Mouse (Mus musculus) frontal cortex, adult 2 months (tissue): ENCODE data around the gene Dst. TPM values are rescaled to one million over a fixed set of nuclear protein-coding genes. Genes with fewer than 3 reads are reported as not detected.

Source experiments
- DNase-seq, 2 experiments: peaks; one replicate each; pipeline ENCODE4 v3.0.0; 2022; ENCODE audit warnings: low spot score in 1 of 2; ENCODE audit errors: extremely low spot score in 1 of 2
- polyA plus RNA-seq: library from polyadenylated mRNA; depleted of rRNA; stranded (reverse); fragments of >200 nt; gene quantifications from 2 replicates; pipeline ENCODE4 v1.2.3, GENCODE M21; 2012

Dst gene
- polyA plus RNA-seq, 1 experiment: 80.9 TPM

GRCm38 (mm10) chr1:34158822-34159221 is 250.8 kb downstream of the Dst start:
- no peak for DNase-seq

DNA sequence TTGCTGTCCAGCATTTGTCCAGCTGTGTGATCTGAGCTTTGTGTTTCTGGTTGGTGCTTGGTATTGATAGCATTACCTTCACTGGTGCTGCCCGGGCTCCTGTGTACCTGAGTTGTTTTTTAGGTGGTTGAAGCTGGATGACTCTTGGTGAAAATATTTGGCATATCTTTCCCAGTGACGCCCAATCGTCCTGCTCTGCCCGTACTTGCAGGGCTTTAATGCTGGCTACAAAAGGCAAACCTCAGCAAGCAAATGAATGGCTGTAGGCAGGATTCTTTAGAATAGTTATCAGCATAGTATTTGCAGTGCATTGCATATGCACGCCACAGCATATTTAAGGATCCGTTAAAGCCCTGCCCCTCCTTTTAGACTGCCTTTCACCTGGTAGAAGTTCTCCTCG is 251.9 kb downstream of the Dst start:
- DNase-seq: no peak

DNA sequence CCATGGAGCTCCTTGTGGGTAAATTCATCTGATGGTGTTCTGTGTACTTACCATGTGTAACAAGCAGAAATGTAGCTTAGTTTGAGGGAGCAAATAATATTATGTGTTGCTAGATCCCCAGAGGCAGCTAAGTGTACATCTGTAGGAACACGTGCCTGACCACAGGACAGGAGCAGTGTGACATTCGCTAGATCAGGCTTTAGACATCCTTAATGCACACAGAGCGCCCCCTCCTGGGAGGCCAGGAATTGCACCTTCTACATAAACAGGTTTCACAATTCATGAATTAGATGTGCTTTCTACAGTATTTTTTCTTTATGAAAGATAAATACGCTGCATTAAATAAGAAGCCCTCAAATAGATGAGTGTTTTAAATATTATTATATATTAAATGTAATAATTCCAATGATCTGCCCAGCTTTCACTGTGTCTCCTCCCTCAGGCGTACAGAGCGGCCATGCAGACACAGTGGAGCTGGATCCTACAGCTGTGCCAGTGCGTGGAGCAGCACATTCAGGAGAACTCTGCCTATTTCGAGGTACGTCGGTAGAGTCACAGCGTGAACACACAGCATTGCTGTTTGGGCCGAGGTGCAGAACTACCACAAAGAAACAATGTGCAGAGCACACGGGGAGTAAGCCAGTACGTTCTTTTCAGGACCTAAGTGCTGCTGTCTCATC is 256.7 kb downstream of the Dst start:
- DNase-seq: peak; percentile 79 to 96

DNA sequence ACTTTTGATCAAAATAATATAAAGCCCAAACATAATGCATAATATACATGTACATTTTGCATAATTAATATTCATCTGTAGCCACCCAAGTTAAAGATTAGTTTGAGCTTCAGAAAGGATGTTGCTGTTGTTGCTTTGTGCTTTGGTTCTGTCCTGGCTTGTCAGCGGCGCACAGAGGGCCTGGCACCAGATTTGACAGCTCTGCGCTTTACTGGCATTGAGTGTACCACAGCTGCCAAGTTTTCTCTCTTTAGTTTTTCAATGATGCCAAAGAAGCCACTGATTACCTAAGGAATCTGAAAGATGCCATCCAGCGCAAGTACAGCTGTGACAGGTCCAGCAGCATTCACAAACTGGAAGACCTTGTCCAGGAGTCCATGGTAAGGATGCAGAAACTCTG is 257.9 kb downstream of the Dst start:
- DNase-seq: no peak

- DNase-seq: peak in 1 of 2 experiments; percentile 42
Observed at GRCm38 (mm10) chr1:34167151-34168057, 259.4 kb downstream of the Dst start.

DNA sequence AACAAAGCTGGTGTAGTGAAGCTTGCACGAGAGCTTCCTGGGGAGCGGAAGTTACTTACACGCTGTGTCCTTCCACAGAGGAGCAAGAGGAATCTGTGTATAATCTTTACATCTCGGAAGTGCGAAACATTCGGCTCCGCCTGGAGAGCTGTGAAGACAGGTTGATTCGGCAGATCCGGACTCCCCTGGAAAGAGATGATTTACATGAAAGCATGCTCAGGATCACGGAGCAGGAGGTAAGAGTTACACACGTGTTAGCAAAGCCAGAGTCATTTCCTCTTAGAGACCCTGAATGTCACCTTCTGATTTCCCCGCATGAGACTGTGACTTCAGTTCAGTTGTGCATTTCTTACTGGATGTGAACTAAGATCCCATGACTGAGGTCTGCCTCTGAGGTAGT is 261.1 kb downstream of the Dst start:
- DNase-seq: no peak

DNA sequence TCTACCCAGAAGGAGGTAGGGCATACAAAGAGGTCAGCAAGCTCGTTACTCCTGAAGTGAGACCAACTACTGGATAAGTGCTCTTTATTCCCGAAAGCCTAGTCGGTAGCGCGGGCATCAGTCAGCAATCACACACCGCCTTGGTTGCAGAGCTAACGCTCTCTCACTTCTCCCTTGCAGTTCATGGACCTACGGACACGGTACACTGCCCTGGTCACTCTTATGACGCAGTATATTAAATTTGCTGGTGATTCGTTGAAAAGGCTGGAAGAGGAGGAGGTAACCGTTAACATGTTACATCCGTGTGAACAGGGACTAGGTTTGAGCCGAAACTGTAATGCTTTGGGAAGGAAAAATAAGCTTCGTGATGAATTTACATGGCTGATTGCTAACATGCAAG is 266.5 kb downstream of the Dst start:
- no peak for DNase-seq

DNA sequence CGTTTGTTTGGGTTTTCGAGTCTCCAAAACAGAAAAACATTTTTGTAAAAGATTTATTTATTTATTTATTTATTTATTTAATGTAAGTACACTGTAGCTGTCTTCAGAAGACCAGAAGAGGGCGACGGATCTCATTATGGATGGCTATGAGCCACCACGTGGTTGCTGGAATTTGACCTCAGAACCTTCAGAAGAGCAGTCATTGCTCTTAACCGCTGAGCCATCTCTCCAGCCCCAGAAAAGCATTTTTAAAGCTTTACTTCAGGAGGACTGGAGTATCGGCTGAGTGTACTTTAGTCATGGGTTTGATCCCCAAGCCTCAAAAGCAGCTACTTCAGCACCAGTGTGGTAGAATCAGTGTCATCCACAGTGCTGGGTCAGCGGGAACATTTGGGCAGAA is 266.9 kb downstream of the Dst start:
- DNase-seq: no peak

DNA sequence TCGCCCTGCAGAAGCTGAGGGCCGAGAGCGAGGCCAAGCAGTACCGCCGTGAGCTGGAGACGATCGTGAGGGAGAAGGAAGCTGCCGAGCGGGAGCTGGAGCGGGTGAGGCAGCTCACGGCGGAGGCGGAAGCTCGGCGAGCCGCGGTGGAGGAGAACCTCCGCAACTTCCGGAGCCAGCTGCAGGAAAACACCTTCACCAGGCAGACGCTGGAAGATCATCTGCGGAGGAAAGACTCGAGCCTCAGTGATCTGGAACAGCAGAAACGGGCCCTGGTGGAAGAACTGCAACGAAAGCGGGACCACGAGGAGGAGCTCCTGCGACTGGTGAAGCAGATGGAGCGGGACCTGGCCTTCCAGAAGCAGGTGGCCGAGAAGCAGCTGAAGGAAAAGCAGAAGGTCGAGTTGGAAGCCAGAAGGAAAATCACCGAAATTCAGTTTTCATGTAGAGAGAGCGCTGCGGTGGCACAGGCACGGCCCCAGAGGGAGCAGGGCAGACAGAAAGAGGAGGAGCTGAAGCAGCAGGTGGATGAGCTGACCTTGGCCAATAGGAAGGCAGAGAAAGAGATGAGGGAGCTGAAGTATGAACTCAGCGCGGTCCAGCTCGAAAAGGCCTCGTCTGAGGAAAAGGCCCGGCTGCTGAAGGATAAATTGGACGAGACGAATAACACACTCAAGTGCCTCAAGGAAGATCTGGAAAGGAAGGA is 270.1 kb downstream of the Dst start:
- DNase-seq: no peak

DNA sequence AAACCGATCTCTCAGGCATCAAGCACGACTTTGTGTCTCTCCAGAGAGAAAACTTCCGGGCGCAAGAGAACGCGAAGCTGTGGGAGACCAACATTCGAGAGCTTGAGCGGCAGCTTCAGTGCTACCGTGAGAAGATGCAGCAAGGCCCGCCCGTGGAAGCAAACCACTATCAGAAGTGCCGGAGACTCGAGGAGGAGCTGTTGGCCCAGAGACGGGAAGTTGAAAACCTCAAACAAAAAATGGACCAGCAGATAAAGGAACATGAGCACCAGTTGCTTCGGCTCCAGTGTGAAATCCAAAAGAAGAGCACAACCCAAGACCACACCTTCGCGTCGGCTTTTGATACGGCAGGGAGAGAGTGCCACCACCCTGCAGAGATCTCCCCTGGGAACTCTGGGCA is 271.7 kb downstream of the Dst start:
- no peak for DNase-seq

- DNase-seq: peak; percentile 47 to 75
Observed at GRCm38 (mm10) chr1:34182406-34183249, 274.6 kb downstream of the Dst start.

GRCm38 (mm10) chr1:34183250-34183926 is 275.4 kb downstream of the Dst start:
- DNase-seq: no peak

- no peak for DNase-seq
Observed at GRCm38 (mm10) chr1:34184266-34184665, 276.2 kb downstream of the Dst start.

DNA sequence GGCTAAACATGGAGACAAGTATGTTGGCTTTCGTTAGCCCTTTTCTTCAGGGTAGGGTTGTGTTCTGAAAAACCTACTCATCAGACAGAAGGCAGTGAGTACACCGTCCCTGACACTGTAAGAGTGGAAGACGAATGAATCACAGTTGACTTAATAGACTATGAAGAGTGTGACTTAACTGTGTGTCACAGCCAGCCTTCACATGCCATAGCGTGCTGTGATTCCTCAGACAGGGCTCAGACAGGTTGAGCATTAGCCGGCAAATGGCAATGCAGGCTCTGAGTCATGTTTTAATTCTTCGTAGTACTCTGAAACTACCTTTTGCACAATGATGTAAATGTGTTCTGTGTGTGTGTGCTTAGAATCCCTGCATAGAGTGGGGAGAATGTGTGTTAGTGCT is 278.0 kb downstream of the Dst start:
- no peak for DNase-seq

DNA sequence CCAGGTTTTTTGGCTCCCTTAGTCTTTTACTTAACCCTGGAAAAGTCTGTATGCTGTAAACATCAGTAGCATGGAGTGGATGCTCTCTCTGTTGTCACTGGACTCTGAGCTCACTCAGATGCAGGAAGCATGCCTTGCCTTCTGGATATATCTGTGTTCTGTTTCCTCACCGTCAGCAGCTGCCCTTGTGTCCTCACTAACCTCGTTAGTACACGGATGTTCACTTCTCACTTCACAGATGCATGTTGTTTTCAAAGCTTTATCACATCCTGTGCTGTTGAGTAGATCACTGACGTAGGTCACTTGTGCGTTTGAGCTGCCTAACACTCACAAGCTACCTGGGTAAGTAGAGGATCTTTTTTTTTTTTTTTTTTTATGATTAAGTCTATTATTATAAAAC is 279.5 kb downstream of the Dst start:
- no peak for DNase-seq

- no peak for DNase-seq
Observed at GRCm38 (mm10) chr1:34188721-34189236, 280.8 kb downstream of the Dst start.

DNA sequence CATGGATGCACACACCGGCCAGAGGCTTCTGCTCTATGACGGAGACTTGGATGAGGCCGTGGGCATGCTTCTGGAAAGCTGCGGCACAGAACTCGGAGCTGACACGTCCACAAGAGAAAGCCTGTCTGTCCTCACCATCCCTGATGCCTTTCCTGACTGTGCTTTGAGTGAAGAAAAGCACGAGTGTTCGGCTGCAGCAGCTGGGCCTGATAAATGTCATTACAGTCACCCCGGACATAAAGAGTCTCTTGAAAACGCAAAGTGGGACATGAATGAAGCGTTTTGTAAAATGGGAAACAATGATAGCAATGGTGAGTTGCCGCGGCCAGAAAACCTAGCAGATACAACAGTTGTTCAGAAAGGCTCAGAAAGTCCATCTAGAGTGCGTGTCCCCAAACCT is 281.3 kb downstream of the Dst start:
- DNase-seq: peak; percentile 39 to 49

DNA sequence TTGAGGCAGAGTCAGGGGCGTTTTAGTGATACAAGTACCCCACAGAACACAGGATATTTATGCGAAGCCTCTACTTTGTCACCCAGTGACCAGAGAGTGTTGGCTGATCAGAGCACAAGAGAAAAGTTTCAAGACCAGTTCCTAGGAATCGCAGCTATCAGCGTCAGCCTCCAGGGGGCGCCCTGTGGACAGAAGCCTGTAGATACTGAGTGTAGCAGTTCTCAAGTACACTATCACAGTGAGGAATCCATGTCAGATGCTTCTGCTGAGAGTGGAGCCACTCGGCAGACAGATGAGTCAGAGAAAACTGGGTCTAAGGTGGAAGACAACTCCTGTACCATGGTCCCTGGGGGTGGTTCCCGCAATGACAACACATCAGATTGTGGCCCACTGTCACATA is 281.9 kb downstream of the Dst start:
- peak; percentile 38 to 76 for DNase-seq

DNA sequence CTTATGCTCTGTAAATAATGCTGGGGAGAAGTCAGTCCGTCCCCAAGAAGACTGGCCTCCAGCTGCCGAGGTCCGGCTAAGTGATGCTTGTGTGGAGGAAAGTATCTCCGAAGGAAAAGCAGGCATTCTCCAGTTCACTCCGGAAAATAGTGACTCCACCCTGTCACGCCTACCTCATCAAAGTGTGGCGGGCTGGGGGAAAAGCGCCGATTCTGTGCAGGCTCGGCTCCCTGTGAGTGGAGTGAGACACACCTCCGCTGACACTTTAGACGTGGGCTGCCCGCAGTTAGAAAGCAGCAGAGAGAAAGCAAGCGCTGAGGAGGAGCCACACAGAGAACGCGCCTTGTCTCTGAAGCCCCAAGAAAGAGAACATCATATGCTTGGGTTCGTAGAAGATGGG is 284.1 kb downstream of the Dst start:
- peak in 1 of 2 experiments; percentile 64 for DNase-seq

DNA sequence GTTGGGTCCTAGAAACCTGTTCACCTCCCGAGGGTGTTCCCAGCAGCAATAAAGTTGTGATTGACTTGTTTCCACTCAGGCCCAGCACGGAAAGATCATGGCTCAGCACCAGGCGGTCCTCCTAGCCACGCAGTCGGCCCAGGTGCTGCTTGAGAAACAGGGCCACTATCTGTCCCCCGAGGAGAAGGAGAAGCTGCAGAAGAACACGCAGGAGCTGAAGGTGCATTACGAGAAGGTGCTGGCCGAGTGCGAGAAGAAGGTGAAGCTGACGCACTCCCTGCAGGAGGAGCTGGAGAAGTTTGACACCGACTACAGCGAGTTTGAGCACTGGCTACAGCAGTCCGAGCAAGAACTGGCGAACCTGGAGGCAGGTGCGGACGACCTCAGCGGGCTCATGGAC is 292.8 kb downstream of the Dst start:
- no peak for DNase-seq
